Mouse (Mus musculus): ENCODE results near the gene Susd1.

Gene Susd1

GRCm38 (mm10) chr4:59445516-59445915, 7.1 kb upstream of the Susd1 start:
- TF ChIP-seq GATA4 (IDR thresholded peaks at IDR 0.05; ENCODE audit: insufficient replicate concordance, low read length): no peak

GRCm38 (mm10) chr4:59444994-59445393, 6.6 kb upstream of the Susd1 start:
- TF ChIP-seq GATA4 (IDR thresholded peaks at IDR 0.05; ENCODE audit: insufficient replicate concordance, low read length): no peak

GRCm38 (mm10) chr4:59444085-59444484, 5.7 kb upstream of the Susd1 start:
- no peak for TF ChIP-seq GATA4 (IDR thresholded peaks at IDR 0.05; ENCODE audit: insufficient replicate concordance, low read length)

GRCm38 (mm10) chr4:59441265-59441664, 2.8 kb upstream of the Susd1 start:
- TF ChIP-seq GATA4 (IDR thresholded peaks at IDR 0.05; ENCODE audit: insufficient replicate concordance, low read length): no peak

- TF ChIP-seq GATA4 (IDR thresholded peaks at IDR 0.05; ENCODE audit: insufficient replicate concordance, low read length): peak; percentile 51; the same call in 1 of the 2 replicates
Observed at GRCm38 (mm10) chr4:59439960-59440359, 1.5 kb upstream of the Susd1 start.

- TF ChIP-seq GATA4 (IDR thresholded peaks at IDR 0.05; ENCODE audit: insufficient replicate concordance, low read length): no peak
Observed at GRCm38 (mm10) chr4:59439041-59439440, 608 bp upstream of the Susd1 start.

GRCm38 (mm10) chr4:59435951-59436350, 2.5 kb downstream of the Susd1 start:
- TF ChIP-seq GATA4 (IDR thresholded peaks at IDR 0.05; ENCODE audit: insufficient replicate concordance, low read length): no peak

- TF ChIP-seq GATA4 (IDR thresholded peaks at IDR 0.05; ENCODE audit: insufficient replicate concordance, low read length): no peak
Observed at GRCm38 (mm10) chr4:59434039-59434438, 4.4 kb downstream of the Susd1 start.

GRCm38 (mm10) chr4:59429128-59429527, 9.3 kb downstream of the Susd1 start:
- no peak for TF ChIP-seq GATA4 (IDR thresholded peaks at IDR 0.05; ENCODE audit: insufficient replicate concordance, low read length)

GRCm38 (mm10) chr4:59426429-59426828, 12.0 kb downstream of the Susd1 start:
- TF ChIP-seq GATA4 (IDR thresholded peaks at IDR 0.05; ENCODE audit: insufficient replicate concordance, low read length): no peak

GRCm38 (mm10) chr4:59422808-59423207, 15.6 kb downstream of the Susd1 start:
- no peak for TF ChIP-seq GATA4 (IDR thresholded peaks at IDR 0.05; ENCODE audit: insufficient replicate concordance, low read length)

GRCm38 (mm10) chr4:59422025-59422783, 16.2 kb downstream of the Susd1 start:
- TF ChIP-seq GATA4 (IDR thresholded peaks at IDR 0.05; ENCODE audit: insufficient replicate concordance, low read length): no peak

GRCm38 (mm10) chr4:59421369-59421746, 17.1 kb downstream of the Susd1 start:
- no peak for TF ChIP-seq GATA4 (IDR thresholded peaks at IDR 0.05; ENCODE audit: insufficient replicate concordance, low read length)

GRCm38 (mm10) chr4:59420695-59421368, 17.6 kb downstream of the Susd1 start:
- no peak for TF ChIP-seq GATA4 (IDR thresholded peaks at IDR 0.05; ENCODE audit: insufficient replicate concordance, low read length)

GRCm38 (mm10) chr4:59419211-59419610, 19.2 kb downstream of the Susd1 start:
- no peak for TF ChIP-seq GATA4 (IDR thresholded peaks at IDR 0.05; ENCODE audit: insufficient replicate concordance, low read length)

GRCm38 (mm10) chr4:59413428-59413827, 25.0 kb downstream of the Susd1 start:
- no peak for TF ChIP-seq GATA4 (IDR thresholded peaks at IDR 0.05; ENCODE audit: insufficient replicate concordance, low read length)
